Mouse (Mus musculus) thymus, adult 2 months (tissue): ENCODE results near the gene Zfp809.

Experiments used
- CTCF ChIP-seq: fragments of 200-500 bp; IDR thresholded peaks from 2 replicates; pipeline ENCODE4 v1.5.1; 2012; ENCODE audit warnings: mild to moderate bottlenecking, control low read depth, low read length, moderate library complexity, borderline replicate concordance; ENCODE audit not compliant: control insufficient read depth, poor library complexity, insufficient read depth; ENCODE audit errors: extremely low read depth
- POLR2A ChIP-seq: fragments of 200-500 bp; IDR thresholded peaks from 2 replicates; pipeline ENCODE4 v1.6.1; 2012; ENCODE audit warnings: mild to moderate bottlenecking, low read length, control low read depth, moderate library complexity; ENCODE audit not compliant: control insufficient read depth, poor library complexity, insufficient read depth; ENCODE audit errors: extremely low read depth

GRCm38 (mm10) chr9:22278733-22279132 lies 53.2 kb downstream of the Zfp809 start:
- TF ChIP-seq CTCF: no peak
- TF ChIP-seq POLR2A: no peak
